Mouse (Mus musculus) c-Kit-positive CD71-negative TER-119-negative erythroid progenitor cells, embryonic 14.5 days (primary cell): ENCODE results near the gene Ofcc1.

Experiments used
- DNase-seq: peaks from one replicate; pipeline ENCODE4 v3.0.0-alpha.2; 2013; ENCODE audit warnings: low read depth

The Ofcc1 gene

DNA sequence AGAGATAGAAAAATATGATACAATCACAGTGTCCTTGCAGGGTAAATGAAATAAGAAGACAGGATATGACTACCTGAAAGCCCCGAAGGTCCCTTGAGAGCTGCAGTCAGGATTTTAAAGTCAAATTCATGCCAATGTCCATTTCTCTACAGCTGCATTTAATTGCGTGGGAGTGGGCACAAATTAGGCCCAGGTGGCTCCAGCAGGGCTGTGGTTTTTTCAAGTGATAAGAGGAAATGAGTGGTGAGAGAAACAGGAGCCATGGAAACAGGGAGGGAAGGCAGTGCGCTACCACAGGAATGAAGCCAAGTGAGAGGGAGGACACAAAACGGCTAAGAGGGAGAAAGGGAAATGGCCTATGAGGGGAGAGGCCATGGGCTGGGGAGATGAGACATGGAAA lies 363.3 kb downstream of the Ofcc1 start:
- no peak for DNase-seq

DNA sequence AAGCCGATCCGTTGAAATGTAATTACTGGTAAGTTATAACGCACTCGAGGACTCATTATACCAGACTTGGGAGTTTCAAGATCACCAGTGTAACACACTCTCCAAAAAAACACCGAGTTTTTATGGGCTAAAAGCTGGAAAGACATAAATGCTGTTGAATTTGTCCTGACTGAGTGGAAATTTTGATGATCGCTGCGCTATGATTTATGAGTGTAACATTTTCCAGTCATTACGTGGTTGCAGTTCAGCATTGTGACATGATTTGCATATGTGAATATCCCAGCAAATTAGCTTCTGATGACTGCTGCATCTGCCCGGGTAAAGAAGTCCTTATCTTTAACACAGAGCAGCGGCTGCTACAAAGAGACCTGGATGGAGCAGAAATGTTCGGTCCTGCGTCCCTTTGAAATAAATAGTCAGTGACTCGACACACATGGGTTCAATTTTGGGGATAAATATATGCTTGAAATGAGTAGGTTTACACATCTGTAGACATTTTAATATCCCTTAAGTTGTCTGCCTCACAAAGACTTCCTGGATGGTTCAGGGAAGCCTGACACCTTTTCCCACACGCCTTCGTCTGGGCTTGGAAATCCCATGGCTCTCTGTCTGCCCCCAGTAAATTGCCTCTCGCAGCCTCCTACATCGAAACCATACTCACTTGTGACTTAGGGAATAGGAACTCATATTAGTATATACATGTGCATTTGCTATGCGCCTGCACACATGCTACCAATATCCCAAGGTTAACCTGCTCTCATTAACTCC lies 381.8 kb downstream of the Ofcc1 start:
- DNase-seq: no peak

DNA sequence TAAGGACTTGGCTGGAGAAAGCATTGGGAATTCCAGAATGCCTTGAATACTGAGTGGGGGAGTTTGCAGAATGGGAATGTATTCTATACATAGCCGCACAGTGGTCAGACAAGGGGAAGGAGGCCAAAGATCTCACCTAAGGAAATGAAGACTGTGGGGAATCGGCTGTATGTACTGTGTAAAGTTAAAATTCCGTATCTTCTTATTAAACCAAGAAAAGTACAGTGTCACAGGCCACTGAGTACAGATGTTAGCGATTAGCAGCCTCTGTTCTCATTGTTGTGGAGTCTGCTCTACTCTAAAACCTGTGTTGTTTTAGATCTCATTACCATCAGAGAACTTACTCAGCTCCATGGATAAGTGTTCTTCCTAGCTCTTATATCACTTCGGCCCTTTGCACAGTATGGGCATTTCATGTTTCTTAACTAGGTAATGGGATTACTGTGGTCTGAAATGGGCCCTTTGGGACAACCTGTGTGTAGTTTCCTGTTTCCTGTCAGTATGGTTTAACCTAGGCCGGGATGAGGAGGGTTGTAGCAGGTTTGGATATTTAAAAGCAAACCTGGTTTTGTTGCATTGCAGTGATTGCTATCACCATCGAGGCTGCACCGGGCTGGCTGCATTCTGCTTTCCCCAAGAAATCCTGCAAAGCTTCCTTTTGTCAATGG lies 392.8 kb downstream of the Ofcc1 start:
- no peak for DNase-seq

DNA sequence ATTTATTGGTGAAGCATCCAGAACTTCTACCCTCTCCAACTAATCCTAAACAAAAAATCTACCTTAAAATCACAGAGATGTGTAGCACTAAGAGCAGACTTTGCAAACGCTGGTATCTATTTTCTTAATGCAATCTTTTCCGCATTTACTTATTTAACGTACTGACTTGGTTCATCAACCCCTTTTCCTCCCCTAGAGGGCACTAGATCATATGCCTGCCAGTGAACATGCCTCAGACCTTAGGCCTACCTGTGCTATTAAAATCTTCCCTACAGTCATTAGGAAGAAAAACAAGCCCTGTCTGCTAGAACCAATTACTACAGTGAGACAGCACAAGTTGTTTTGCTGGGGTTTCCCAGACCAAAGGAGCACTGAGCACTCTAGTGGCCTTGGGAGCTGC lies 404.0 kb downstream of the Ofcc1 start:
- no peak for DNase-seq

DNA sequence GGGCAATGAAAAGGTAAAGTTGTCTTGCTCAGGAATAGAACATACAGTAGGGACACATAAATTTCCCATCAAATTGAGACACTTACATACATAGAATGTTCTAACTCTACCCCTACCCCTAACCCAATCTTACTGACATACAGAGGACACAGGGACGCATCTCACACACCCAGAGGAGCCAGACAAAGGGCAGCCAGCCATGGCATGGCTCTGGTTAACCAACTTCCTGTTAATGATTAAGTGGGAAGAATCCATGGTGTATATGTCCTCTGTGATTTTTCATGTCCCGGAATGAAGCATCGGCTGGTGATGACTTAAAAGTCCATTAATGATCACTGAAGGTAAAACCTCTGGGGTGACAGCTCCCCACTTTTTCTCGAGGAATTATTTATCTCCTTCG lies 405.2 kb downstream of the Ofcc1 start:
- DNase-seq: no peak
